Mouse (Mus musculus): Measurements from ENCODE around the gene Kif21b. TPM values are rescaled to one million over a fixed set of nuclear protein-coding genes. Genes with fewer than 3 reads are reported as not detected.

Kif21b gene
- polyA plus RNA-seq, 1 experiment from 2014 or later = 62.0 TPM

- peak overlapping the region; percentile 92 for H3K27ac ChIP-seq
- peak; percentile 62 for ATAC-seq (replicated peaks)
- peaks cover 47% of the 10 kb centered on the region for H3K4me1 ChIP-seq
Measured at GRCm38 (mm10) chr1:136131603-136132291, 558 bp downstream of the Kif21b start.

GRCm38 (mm10) chr1:136132386-136133201 is 1.4 kb downstream of the Kif21b start:
- peak overlapping the region; percentile 84 for H3K4me2 ChIP-seq
- WGBS = 11% methylated on average over 10 of the region's 10 CpGs
- peak overlapping the region; percentile 92 for H3K27ac ChIP-seq
- peaks cover 56% of the 10 kb centered on the region for H3K4me1 ChIP-seq
- no peaks in the 10 kb centered on the region for H3K36me3 ChIP-seq (replicated peaks)
- peak overlapping the region; percentile 72 for H3K4me3 ChIP-seq
- H3K27me3 ChIP-seq (replicated peaks) = no peaks in the 10 kb centered on the region
- H3K9ac ChIP-seq = peak overlapping the region; percentile 91
- ATAC-seq (replicated peaks) = peak; percentile 31
- H3K9me3 ChIP-seq = no peaks in the 10 kb centered on the region

More at GRCm38 (mm10) chr1:136131603-136132291, 558 bp downstream of the Kif21b start:
- under 1% methylated on average over 42 of the region's 43 CpGs for WGBS
- Histone ChIP-seq H3K9me3 (no peaks in the 10 kb centered on the region), H3K36me3 (replicated peaks) (no peaks in the 10 kb centered on the region), H3K9ac (peak overlapping the region; percentile 91), H3K4me3 (peak overlapping the region; percentile 72), H3K27me3 (replicated peaks) (no peaks in the 10 kb centered on the region), H3K4me2 (peak overlapping the region; percentile 84)

- Histone ChIP-seq H3K36me3 (replicated peaks) (no peaks in the 10 kb centered on the region), H3K27me3 (replicated peaks) (no peaks in the 10 kb centered on the region), H3K4me2 (peak overlapping the region; percentile 84), H3K4me1 (peaks cover 67% of the 10 kb centered on the region), H3K9ac (peak overlapping the region; percentile 91), H3K9me3 (no peaks in the 10 kb centered on the region), H3K4me3 (peak overlapping the region; percentile 72), H3K27ac (peak overlapping the region; percentile 92)
- 26% methylated on average over 13 of the region's 13 CpGs for WGBS
- ATAC-seq (replicated peaks) = no peak
Measured at GRCm38 (mm10) chr1:136133570-136134240, 2.5 kb downstream of the Kif21b start.

- peak overlapping the region; percentile 84 for H3K4me2 ChIP-seq
Measured at GRCm38 (mm10) chr1:136134547-136134946, 3.4 kb downstream of the Kif21b start.

DNA sequence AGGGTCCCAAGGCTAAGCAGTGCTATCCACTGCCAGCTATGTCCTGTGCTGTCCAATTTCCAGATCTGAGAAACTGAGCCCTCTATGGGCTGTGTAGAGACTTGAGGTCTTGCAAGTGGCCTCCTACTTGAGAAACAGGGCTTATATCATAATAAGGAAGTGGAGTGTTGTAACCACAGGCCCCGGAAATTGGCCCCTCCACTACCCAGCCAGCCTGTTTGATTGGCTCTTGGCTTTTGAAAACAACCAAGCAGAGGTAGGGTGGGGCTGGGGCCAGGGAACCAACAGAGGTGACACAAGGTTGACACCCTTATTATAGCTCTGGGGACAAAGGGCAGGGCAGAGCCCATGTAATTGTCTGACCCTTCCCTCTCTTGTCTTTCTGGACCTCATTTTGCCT is 3.9 kb downstream of the Kif21b start:
- Histone ChIP-seq H3K4me2 (peak overlapping the region; percentile 84), H3K9ac (no peak overlapping the region), H3K36me3 (replicated peaks) (no peaks in the 10 kb centered on the region), H3K4me1 (peaks cover 80% of the 10 kb centered on the region), H3K4me3 (no peak overlapping the region), H3K27ac (no peak overlapping the region), H3K9me3 (no peaks in the 10 kb centered on the region), H3K27me3 (replicated peaks) (no peaks in the 10 kb centered on the region)
- WGBS = 78% methylated on average over 1 of the region's 1 CpGs
- ATAC-seq (replicated peaks) = no peak

More at GRCm38 (mm10) chr1:136134547-136134946, 3.4 kb downstream of the Kif21b start:
- peaks cover 75% of the 10 kb centered on the region for H3K4me1 ChIP-seq
- no peaks in the 10 kb centered on the region for H3K36me3 ChIP-seq (replicated peaks)
- H3K9ac ChIP-seq = peak overlapping the region; percentile 91; the same call in 1 of the 2 replicates
- 87% methylated on average over 2 of the region's 2 CpGs for WGBS
- no peaks in the 10 kb centered on the region for H3K9me3 ChIP-seq
- ATAC-seq (replicated peaks) = no peak
- peak overlapping the region; percentile 72 for H3K4me3 ChIP-seq
- H3K27me3 ChIP-seq (replicated peaks) = no peaks in the 10 kb centered on the region
- no peak overlapping the region for H3K27ac ChIP-seq

DNA sequence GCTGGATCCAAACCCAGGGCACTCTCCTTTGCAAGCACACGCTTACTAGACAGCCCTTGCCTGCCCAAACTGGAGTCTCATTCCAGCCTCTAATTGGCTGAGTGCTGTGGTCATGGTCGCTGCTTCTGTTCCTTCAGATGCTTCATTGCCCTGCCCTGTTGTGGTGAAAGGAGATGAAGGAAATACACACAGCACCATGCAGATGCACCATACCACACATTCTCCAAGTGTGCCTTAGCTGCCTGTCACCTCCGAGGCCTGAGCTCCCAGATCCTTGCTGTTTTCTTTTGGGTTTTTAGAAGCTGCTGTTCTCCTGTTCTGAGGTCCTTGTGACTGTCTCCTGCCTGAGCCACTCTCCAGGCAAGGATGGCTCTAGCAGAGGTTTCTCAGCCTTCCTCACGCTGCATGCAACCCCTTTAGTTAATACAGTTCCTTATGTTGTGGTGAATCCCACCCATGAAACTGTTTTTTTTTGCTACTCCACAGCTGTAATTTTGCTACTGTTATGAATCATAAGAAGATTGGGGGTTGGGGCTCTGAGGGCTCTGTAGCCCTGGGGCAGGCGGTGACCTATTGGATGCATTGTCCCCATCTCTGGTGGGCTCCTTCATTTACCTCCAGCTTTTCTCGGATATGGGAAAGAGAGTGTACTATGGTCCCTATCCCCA is 4.7 kb downstream of the Kif21b start:
- H3K27ac ChIP-seq = no peak overlapping the region

GRCm38 (mm10) chr1:136136547-136136946 is 5.4 kb downstream of the Kif21b start:
- Histone ChIP-seq H3K9ac (no peak overlapping the region), H3K4me2 (peak overlapping the region; percentile 84; the same call in 1 of the 2 replicates)

More for the DNA sequence above, 4.7 kb downstream of the Kif21b start:
- WGBS = 60% methylated on average over 6 of the region's 6 CpGs
- peak overlapping the region; percentile 84 for H3K4me2 ChIP-seq
- H3K4me3 ChIP-seq = no peak overlapping the region
- ATAC-seq (replicated peaks) = no peak
- no peaks in the 10 kb centered on the region for H3K27me3 ChIP-seq (replicated peaks)
- H3K4me1 ChIP-seq = peaks cover 81% of the 10 kb centered on the region
- H3K36me3 ChIP-seq (replicated peaks) = no peaks in the 10 kb centered on the region
- H3K9ac ChIP-seq = peak overlapping the region; percentile 13; the same call in 1 of the 2 replicates
- no peaks in the 10 kb centered on the region for H3K9me3 ChIP-seq

GRCm38 (mm10) chr1:136137071-136137531 is 5.9 kb downstream of the Kif21b start:
- Histone ChIP-seq H3K9ac (no peak overlapping the region; the same call in 1 of the 2 replicates), H3K27ac (peak overlapping the region; percentile 58)
- ATAC-seq (replicated peaks) = no peak

More at GRCm38 (mm10) chr1:136136547-136136946, 5.4 kb downstream of the Kif21b start:
- H3K27me3 ChIP-seq (replicated peaks) = no peaks in the 10 kb centered on the region
- H3K4me3 ChIP-seq = no peak overlapping the region
- no peak for ATAC-seq (replicated peaks)
- H3K4me1 ChIP-seq = peaks cover 87% of the 10 kb centered on the region
- 41% methylated on average over 4 of the region's 4 CpGs for WGBS
- no peak overlapping the region for H3K27ac ChIP-seq
- H3K9me3 ChIP-seq = no peaks in the 10 kb centered on the region
- H3K36me3 ChIP-seq (replicated peaks) = no peaks in the 10 kb centered on the region

GRCm38 (mm10) chr1:136137575-136137974 is 6.4 kb downstream of the Kif21b start:
- H3K9me3 ChIP-seq = no peaks in the 10 kb centered on the region
- WGBS = 3% methylated on average over 4 of the region's 4 CpGs
- no peak for ATAC-seq (replicated peaks)
- no peak overlapping the region; the same call in 1 of the 2 replicates for H3K9ac ChIP-seq
- H3K36me3 ChIP-seq (replicated peaks) = no peaks in the 10 kb centered on the region
- peak overlapping the region; percentile 58 for H3K27ac ChIP-seq
- peak overlapping the region; percentile 84 for H3K4me2 ChIP-seq
- no peaks in the 10 kb centered on the region for H3K27me3 ChIP-seq (replicated peaks)
- H3K4me1 ChIP-seq = peaks cover 98% of the 10 kb centered on the region
- H3K4me3 ChIP-seq = peak overlapping the region; percentile 5; the same call in 1 of the 2 replicates

More at GRCm38 (mm10) chr1:136137071-136137531, 5.9 kb downstream of the Kif21b start:
- no peaks in the 10 kb centered on the region for H3K27me3 ChIP-seq (replicated peaks)
- H3K9me3 ChIP-seq = no peaks in the 10 kb centered on the region
- WGBS = 21% methylated on average over 7 of the region's 7 CpGs
- peak overlapping the region; percentile 5; the same call in 1 of the 2 replicates for H3K4me3 ChIP-seq
- peaks cover 93% of the 10 kb centered on the region for H3K4me1 ChIP-seq
- H3K36me3 ChIP-seq (replicated peaks) = no peaks in the 10 kb centered on the region
- H3K4me2 ChIP-seq = peak overlapping the region; percentile 84

DNA sequence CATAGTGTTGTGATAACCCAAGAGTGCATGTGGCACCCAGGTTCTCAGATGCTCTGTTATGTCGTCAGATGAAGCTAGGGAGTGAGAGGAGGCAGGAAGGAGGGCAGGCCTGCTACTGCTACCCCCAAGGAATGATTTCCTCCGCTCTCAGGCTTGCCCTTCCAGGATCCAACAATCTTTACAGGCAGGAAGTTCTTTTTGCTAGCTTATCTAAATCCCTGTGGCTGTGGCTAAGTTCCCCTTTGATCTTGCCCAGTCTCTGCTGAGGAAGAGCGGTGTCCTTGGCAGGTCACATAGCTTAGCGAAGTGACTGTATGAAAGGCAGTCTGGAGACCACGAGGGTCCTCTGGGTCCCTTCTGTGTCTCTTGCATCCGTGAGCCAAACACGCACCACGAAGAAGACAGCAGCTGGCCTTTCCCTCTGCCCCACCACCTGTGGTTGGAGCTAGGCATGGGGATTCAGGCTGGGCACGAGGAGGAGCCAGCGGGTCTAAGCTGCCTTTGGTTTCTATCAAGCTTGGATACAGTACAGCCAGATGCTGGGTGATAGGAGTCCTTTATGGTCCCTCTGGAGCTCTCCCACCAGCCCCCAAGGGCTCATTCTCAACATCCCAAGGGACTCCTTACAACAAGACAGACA is 7.1 kb downstream of the Kif21b start:
- H3K27me3 ChIP-seq (replicated peaks) = no peaks in the 10 kb centered on the region
- 32% methylated on average over 10 of the region's 10 CpGs for WGBS
- H3K36me3 ChIP-seq (replicated peaks) = no peaks in the 10 kb centered on the region
- H3K4me1 ChIP-seq = peaks cover 99% of the 10 kb centered on the region
- peak overlapping the region; percentile 58 for H3K27ac ChIP-seq
- no peaks in the 10 kb centered on the region for H3K9me3 ChIP-seq
- ATAC-seq (replicated peaks) = no peak
- no peak overlapping the region for H3K4me3 ChIP-seq
- no peak overlapping the region for H3K9ac ChIP-seq
- H3K4me2 ChIP-seq = peak overlapping the region; percentile 84; the same call in 1 of the 2 replicates
